Mouse (Mus musculus): ENCODE measurements around the gene Tmem247. TPM values are rescaled to one million over a fixed set of nuclear protein-coding genes. Genes with fewer than 3 reads are reported as not detected.
A peak's percentile ranks its signal among the peaks of the same experiment; 100 is the strongest.

Gene Tmem247
- polyA plus RNA-seq, 1 experiment from 2014 or later = not detected

- peak; percentile 65; the same call in 1 of the 2 replicates for ATAC-seq (ENCODE audit: low FRiP score)
- no peak within 1 kb of the TSS for H3K4me2 ChIP-seq
- no peaks in the 10 kb centered on the region for H3K36me3 ChIP-seq
- H3K27me3 ChIP-seq = peaks cover 3% of the 10 kb centered on the region; the same call in 1 of the 2 replicates
- no peaks in the 10 kb centered on the region for H3K9me3 ChIP-seq
- H3K4me1 ChIP-seq (replicated peaks) = peaks cover 10% of the 10 kb centered on the region
- no peak within 1 kb of the TSS for H3K4me3 ChIP-seq
- peak within 1 kb of the TSS; percentile 8; the same call in 1 of the 2 replicates for H3K27ac ChIP-seq
- no peak within 1 kb of the TSS for H3K9ac ChIP-seq
- 61% methylated on average over 28 of the region's 28 CpGs for whole genome bisulfite sequencing
Measured at GRCm38 (mm10) chr17:86947840-86948796, 31.0 kb downstream of the Tmem247 start, which contains the start of gene Atp6v1e2. TSS of gene Atp6v1e2 (minus strand) at chr17:86947897.

GRCm38 (mm10) chr17:86948801-86949200 is 31.7 kb downstream of the Tmem247 start:
- Histone ChIP-seq H3K4me3 (no peak overlapping the region), H3K36me3 (no peaks in the 10 kb centered on the region), H3K4me2 (no peak overlapping the region), H3K9ac (no peak overlapping the region), H3K27ac (no peak overlapping the region), H3K27me3 (peaks cover 3% of the 10 kb centered on the region; the same call in 1 of the 2 replicates), H3K4me1 (replicated peaks) (peaks cover 10% of the 10 kb centered on the region), H3K9me3 (no peaks in the 10 kb centered on the region)
- ATAC-seq (ENCODE audit: low FRiP score) = no peak
- 82% methylated on average over 6 of the region's 6 CpGs for WGBS

GRCm38 (mm10) chr17:86957239-86957638 is 40.1 kb downstream of the Tmem247 start:
- Histone ChIP-seq H3K9me3 (no peaks in the 10 kb centered on the region), H3K27ac (no peak overlapping the region), H3K4me2 (no peak overlapping the region), H3K36me3 (no peaks in the 10 kb centered on the region), H3K4me1 (replicated peaks) (peaks cover 18% of the 10 kb centered on the region), H3K9ac (no peak overlapping the region), H3K27me3 (no peaks in the 10 kb centered on the region), H3K4me3 (no peak overlapping the region)
- WGBS = 92% methylated on average over 5 of the region's 5 CpGs
- no peak for ATAC-seq (ENCODE audit: low FRiP score)

GRCm38 (mm10) chr17:86957968-86958367 is 40.8 kb downstream of the Tmem247 start:
- no peaks in the 10 kb centered on the region for H3K27me3 ChIP-seq
- H3K4me1 ChIP-seq (replicated peaks) = peaks cover 18% of the 10 kb centered on the region
- H3K36me3 ChIP-seq = no peaks in the 10 kb centered on the region
- WGBS = 92% methylated on average over 14 of the region's 14 CpGs
- H3K9me3 ChIP-seq = no peaks in the 10 kb centered on the region
- no peak overlapping the region for H3K27ac ChIP-seq
- H3K9ac ChIP-seq = no peak overlapping the region
- ATAC-seq (ENCODE audit: low FRiP score) = no peak
- no peak overlapping the region for H3K4me2 ChIP-seq
- no peak overlapping the region for H3K4me3 ChIP-seq

GRCm38 (mm10) chr17:86961301-86961841 is 44.2 kb downstream of the Tmem247 start:
- no peak overlapping the region for H3K27ac ChIP-seq
- H3K9me3 ChIP-seq = no peaks in the 10 kb centered on the region
- no peaks in the 10 kb centered on the region for H3K36me3 ChIP-seq
- peak overlapping the region; percentile 81; the same call in 1 of the 2 replicates for H3K4me2 ChIP-seq
- 64% methylated on average over 8 of the region's 8 CpGs for WGBS
- no peaks in the 10 kb centered on the region for H3K27me3 ChIP-seq
- H3K4me3 ChIP-seq = no peak overlapping the region
- peaks cover 48% of the 10 kb centered on the region for H3K4me1 ChIP-seq (replicated peaks)
- ATAC-seq (ENCODE audit: low FRiP score) = no peak
- H3K9ac ChIP-seq = 0 out of 2 replicates have a peak overlapping the region, but pooled peaks have one; percentile 90

GRCm38 (mm10) chr17:86962297-86962893 is 45.2 kb downstream of the Tmem247 start:
- Histone ChIP-seq H3K9ac (peak overlapping the region; percentile 90), H3K9me3 (no peaks in the 10 kb centered on the region), H3K4me1 (replicated peaks) (peaks cover 49% of the 10 kb centered on the region), H3K27ac (peak overlapping the region; percentile 88), H3K27me3 (no peaks in the 10 kb centered on the region), H3K36me3 (no peaks in the 10 kb centered on the region), H3K4me3 (peak overlapping the region; percentile 84), H3K4me2 (peak overlapping the region; percentile 81)
- WGBS = under 1% methylated on average over 24 of the region's 24 CpGs
- peak; percentile 61 for ATAC-seq (ENCODE audit: low FRiP score)

- 1% methylated on average over 53 of the region's 86 CpGs for WGBS
- Histone ChIP-seq H3K4me1 (replicated peaks) (peaks cover 56% of the 10 kb centered on the region), H3K4me2 (peak within 1 kb of the TSS; percentile 81), H3K4me3 (peak within 1 kb of the TSS; percentile 84), H3K36me3 (no peaks in the 10 kb centered on the region), H3K27me3 (no peaks in the 10 kb centered on the region), H3K27ac (peak within 1 kb of the TSS; percentile 88), H3K9ac (peak within 1 kb of the TSS; percentile 90), H3K9me3 (no peaks in the 10 kb centered on the region)
- peak; percentile 88 for ATAC-seq (ENCODE audit: low FRiP score)
Measured at GRCm38 (mm10) chr17:86962894-86963585, 45.9 kb downstream of the Tmem247 start, which contains the start of gene Rhoq. TSS of gene Rhoq (plus strand) at chr17:86963082.

GRCm38 (mm10) chr17:86963586-86963902 is 46.4 kb downstream of the Tmem247 start:
- Histone ChIP-seq H3K9me3 (no peaks in the 10 kb centered on the region), H3K27ac (peak overlapping the region; percentile 88), H3K9ac (peak overlapping the region; percentile 90), H3K36me3 (no peaks in the 10 kb centered on the region), H3K4me1 (replicated peaks) (peaks cover 61% of the 10 kb centered on the region), H3K4me2 (peak overlapping the region; percentile 81), H3K27me3 (no peaks in the 10 kb centered on the region), H3K4me3 (peak overlapping the region; percentile 84)
- ATAC-seq (ENCODE audit: low FRiP score) = no peak; the same call in 1 of the 2 replicates
- 2% methylated on average over 25 of the region's 26 CpGs for WGBS

GRCm38 (mm10) chr17:86964041-86964440 is 46.9 kb downstream of the Tmem247 start:
- H3K9me3 ChIP-seq = no peaks in the 10 kb centered on the region
- WGBS = 0% methylated on average over 6 of the region's 6 CpGs
- H3K4me2 ChIP-seq = peak overlapping the region; percentile 81
- H3K4me1 ChIP-seq (replicated peaks) = peaks cover 65% of the 10 kb centered on the region
- no peaks in the 10 kb centered on the region for H3K27me3 ChIP-seq
- no peaks in the 10 kb centered on the region for H3K36me3 ChIP-seq
- H3K4me3 ChIP-seq = peak overlapping the region; percentile 84
- 0 out of 2 replicates have a peak, but pooled peaks have one; percentile 1 for ATAC-seq (ENCODE audit: low FRiP score)
- H3K27ac ChIP-seq = peak overlapping the region; percentile 88
- H3K9ac ChIP-seq = peak overlapping the region; percentile 90

- Histone ChIP-seq H3K9ac (peak overlapping the region; percentile 90), H3K27ac (peak overlapping the region; percentile 88), H3K9me3 (no peaks in the 10 kb centered on the region), H3K36me3 (no peaks in the 10 kb centered on the region), H3K4me3 (peak overlapping the region; percentile 84), H3K27me3 (no peaks in the 10 kb centered on the region), H3K4me2 (peak overlapping the region; percentile 81), H3K4me1 (replicated peaks) (peaks cover 65% of the 10 kb centered on the region)
- WGBS = 1% methylated on average over 10 of the region's 10 CpGs
- ATAC-seq (ENCODE audit: low FRiP score) = peak; percentile 54
Measured at GRCm38 (mm10) chr17:86964502-86964901, 47.4 kb downstream of the Tmem247 start.

GRCm38 (mm10) chr17:86965121-86965520 is 48.0 kb downstream of the Tmem247 start:
- Histone ChIP-seq H3K9ac (peak overlapping the region; percentile 59; the same call in 1 of the 2 replicates), H3K36me3 (peaks cover 5% of the 10 kb centered on the region; the same call in 1 of the 2 replicates), H3K4me3 (peak overlapping the region; percentile 84), H3K4me2 (peak overlapping the region; percentile 81), H3K4me1 (replicated peaks) (peaks cover 67% of the 10 kb centered on the region), H3K9me3 (no peaks in the 10 kb centered on the region), H3K27ac (peak overlapping the region; percentile 73), H3K27me3 (no peaks in the 10 kb centered on the region)
- WGBS = 84% methylated on average over 8 of the region's 8 CpGs
- ATAC-seq (ENCODE audit: low FRiP score) = no peak
